Mouse (Mus musculus) monocyte, adult 5-6 weeks (primary cell): Measurements from ENCODE around the gene Rpl26. TPM values are rescaled to one million over a fixed set of nuclear protein-coding genes. Genes with fewer than 3 reads are reported as not detected.

Experiments
- ATAC-seq: fragments of 153-309, 156-312 bp; replicated peaks from 2 replicates; pipeline ENCODE4 v1.8.0; 2017; ENCODE audit warnings: mild to moderate bottlenecking; ENCODE audit not compliant: low TSS enrichment, insufficient number of reproducible peaks, severe bottlenecking, poor library complexity, low FRiP score
- total RNA-seq: library from RNA; stranded (forward); fragments of 200-1000, 200-491, 200-594 nt; gene quantifications from 3 replicates; pipeline ENCODE4 v1.2.3, GENCODE M21; 2017

Gene Rpl26
- 2,881 to 4,104 TPM (median 3,946 TPM) in 3 replicates for total RNA-seq

GRCm38 (mm10) chr11:68901351-68902046 lies at the start of gene Rpl26:
Gene Rpl26, plus strand, starts transcription at chr11:68901583.
- peak; percentile 95 for ATAC-seq

GRCm38 (mm10) chr11:68851644-68852485 lies 49.5 kb upstream of the Rpl26 start:
- ATAC-seq = no peak

GRCm38 (mm10) chr11:68852486-68852901 lies 48.9 kb upstream of the Rpl26 start:
- ATAC-seq = peak; percentile 13; the same call in 1 of the 2 replicates

- ATAC-seq = peak; percentile 92
Observed at GRCm38 (mm10) chr11:68852932-68853409, 48.4 kb upstream of the Rpl26 start.

- peak; percentile 64 for ATAC-seq
Observed at GRCm38 (mm10) chr11:68853611-68854401, 47.6 kb upstream of the Rpl26 start.

- no peak for ATAC-seq
Observed at GRCm38 (mm10) chr11:68854621-68855020, 46.8 kb upstream of the Rpl26 start.

GRCm38 (mm10) chr11:68857329-68857728 lies 44.1 kb upstream of the Rpl26 start:
- ATAC-seq = no peak

- no peak for ATAC-seq
Observed at GRCm38 (mm10) chr11:68859943-68860593, 41.3 kb upstream of the Rpl26 start.

GRCm38 (mm10) chr11:68862260-68862659 lies 39.1 kb upstream of the Rpl26 start:
- no peak for ATAC-seq

- ATAC-seq = peak; percentile 87
Observed at GRCm38 (mm10) chr11:68863631-68864091, 37.7 kb upstream of the Rpl26 start.

GRCm38 (mm10) chr11:68864544-68865189 lies 36.7 kb upstream of the Rpl26 start:
- no peak for ATAC-seq

- no peak for ATAC-seq
Observed at GRCm38 (mm10) chr11:68871277-68871676, 30.1 kb upstream of the Rpl26 start.

- peak; percentile 95 for ATAC-seq
Observed at GRCm38 (mm10) chr11:68871748-68872147, 29.6 kb upstream of the Rpl26 start, which contains the start of gene Ndel1. Gene Ndel1, minus strand, starts transcription at chr11:68871858.

GRCm38 (mm10) chr11:68874841-68875240 lies 26.5 kb upstream of the Rpl26 start:
- peak; percentile 68 for ATAC-seq

- no peak for ATAC-seq
Observed at GRCm38 (mm10) chr11:68878811-68879210, 22.6 kb upstream of the Rpl26 start.

- ATAC-seq = no peak
Observed at GRCm38 (mm10) chr11:68882107-68882506, 19.3 kb upstream of the Rpl26 start.

- no peak for ATAC-seq
Observed at GRCm38 (mm10) chr11:68883843-68884242, 17.5 kb upstream of the Rpl26 start.

GRCm38 (mm10) chr11:68884368-68884767 lies 17.0 kb upstream of the Rpl26 start:
- no peak for ATAC-seq
